ENCODE assay signal across 18 mouse cellular contexts in genomic region chr15:20591599-20591998, GRCm38 (mm10).
DNase-seq lines count a peak whose midpoint lies in the region; ATAC-seq and TF ChIP-seq lines count a peak whose summit lies in the region.
"Had no signal": no experiment of that assay in that cellular context is flagged by ENCODE, and none has a peak within 500 bp of the region (broad histone marks: within the 10 kb centered on the region; RNA-seq: fewer than 3 reads in every experiment).

No protein-coding gene starts in this region.

- peak; percentile 30 for DNase-seq in forebrain, postnatal 0 days
- DNase-seq in forebrain, embryonic 10.5 days (ENCODE audit: extremely low spot score, low spot score): no peak
- no peak for DNase-seq in left cerebral cortex, adult 2 months (ENCODE audit: extremely low spot score in 1 of 2, low spot score in 2 of 2)
- no peak for DNase-seq in left cerebral cortex, adult 18-20 months (ENCODE audit: low spot score in 2 of 2)
- DNase-seq in brain, adult 2 months (ENCODE audit: low read depth, low spot score): peak; percentile 21
- DNase-seq in midbrain, postnatal 0 days (ENCODE audit: low spot score): peak; percentile 10
- DNase-seq in right cerebral cortex, postnatal 14 days: no peak
- DNase-seq: adrenal gland, postnatal 10 days; cerebellum, adult 2 months; cerebellum, postnatal 10 days; gastrocnemius, postnatal 36 days; heart, adult 11 months; heart, postnatal 10 days; heart, postnatal 4 days had no signal

- no peak overlapping the region for H3K27ac ChIP-seq in forebrain, postnatal 0 days (ENCODE audit: low read depth, low read length)
- no peak overlapping the region for H3K27ac ChIP-seq in forebrain, embryonic 10.5 days
- H3K27ac ChIP-seq in left cerebral cortex, adult 2 months: 0 out of 2 replicates have a peak overlapping the region, but pooled peaks have one; percentile 20
- peak overlapping the region; percentile 27; the same call in 1 of the 2 replicates for H3K27ac ChIP-seq in midbrain, postnatal 0 days (ENCODE audit: low read depth, low read length)
- H3K27ac ChIP-seq: embryonic facial prominence, embryonic 10.5 days; heart, embryonic 10.5 days; hindbrain, embryonic 13.5 days had no signal

- H3K27me3 ChIP-seq in forebrain, postnatal 0 days (ENCODE audit: insufficient read depth, low read length): no peaks in the 10 kb centered on the region
- no peaks in the 10 kb centered on the region for H3K27me3 ChIP-seq in forebrain, embryonic 10.5 days (ENCODE audit: poor library complexity, severe bottlenecking)
- no peaks in the 10 kb centered on the region for H3K27me3 ChIP-seq in midbrain, postnatal 0 days (ENCODE audit: insufficient read depth, low read length)
- H3K27me3 ChIP-seq: hindbrain, embryonic 13.5 days had no signal

- no peak for TF ChIP-seq CTCF in forebrain, postnatal 0 days (IDR thresholded peaks at IDR 0.05; ENCODE audit: low read depth)
- TF ChIP-seq CTCF in left cerebral cortex, adult 2 months (IDR thresholded peaks at IDR 0.05): no peak
- TF ChIP-seq CTCF in midbrain, postnatal 0 days (IDR thresholded peaks at IDR 0.05): no peak

- intact Hi-C loops in left cerebral cortex, adult 2 months (cut with DNase I): no loop called here

- no peak overlapping the region for H3K9ac ChIP-seq in forebrain, postnatal 0 days
- H3K9ac ChIP-seq in midbrain, postnatal 0 days (replicated peaks; ENCODE audit: low read length, poor library complexity, severe bottlenecking): no peak overlapping the region
- H3K9ac ChIP-seq: hindbrain, embryonic 13.5 days had no signal

- no peaks in the 10 kb centered on the region for H3K4me1 ChIP-seq in forebrain, postnatal 0 days (ENCODE audit: insufficient read depth)
- H3K4me1 ChIP-seq in forebrain, embryonic 10.5 days: no peaks in the 10 kb centered on the region
- no peaks in the 10 kb centered on the region for H3K4me1 ChIP-seq in midbrain, postnatal 0 days (ENCODE audit: insufficient read depth, low read length)
- H3K4me1 ChIP-seq: embryonic facial prominence, embryonic 10.5 days; heart, embryonic 10.5 days; hindbrain, embryonic 13.5 days had no signal

- no peak overlapping the region for H3K4me2 ChIP-seq in forebrain, postnatal 0 days (ENCODE audit: low read depth)
- no peak overlapping the region for H3K4me2 ChIP-seq in midbrain, postnatal 0 days (ENCODE audit: low read depth, low read length, poor library complexity, severe bottlenecking)
- H3K4me2 ChIP-seq: hindbrain, embryonic 13.5 days had no signal

- 52% methylated on average over 5 of the region's 5 CpGs for WGBS in forebrain, postnatal 0 days
- WGBS in forebrain, embryonic 10.5 days: 84% methylated on average over 5 of the region's 5 CpGs
- WGBS in midbrain, postnatal 0 days: 46% methylated on average over 5 of the region's 5 CpGs

- no peaks in the 10 kb centered on the region for H3K36me3 ChIP-seq in forebrain, postnatal 0 days (ENCODE audit: insufficient read depth)
- H3K36me3 ChIP-seq in forebrain, embryonic 10.5 days (replicated peaks): no peaks in the 10 kb centered on the region
- H3K36me3 ChIP-seq in midbrain, postnatal 0 days (ENCODE audit: insufficient read depth, low read length): no peaks in the 10 kb centered on the region
- H3K36me3 ChIP-seq: embryonic facial prominence, embryonic 10.5 days; heart, embryonic 10.5 days; hindbrain, embryonic 13.5 days had no signal

- no peaks in the 10 kb centered on the region for H3K9me3 ChIP-seq in forebrain, postnatal 0 days (ENCODE audit: low read length)
- H3K9me3 ChIP-seq in forebrain, embryonic 10.5 days: no peaks in the 10 kb centered on the region
- H3K9me3 ChIP-seq in midbrain, postnatal 0 days (ENCODE audit: low read length): no peaks in the 10 kb centered on the region
- H3K9me3 ChIP-seq: embryonic facial prominence, embryonic 10.5 days; heart, embryonic 10.5 days; hindbrain, embryonic 13.5 days had no signal

- H3K4me3 ChIP-seq in forebrain, postnatal 0 days (ENCODE audit: low read depth, low read length): no peak overlapping the region
- no peak overlapping the region for H3K4me3 ChIP-seq in forebrain, embryonic 10.5 days
- no peak overlapping the region for H3K4me3 ChIP-seq in left cerebral cortex, adult 2 months
- no peak overlapping the region for H3K4me3 ChIP-seq in midbrain, postnatal 0 days (ENCODE audit: low read depth, low read length)
- H3K4me3 ChIP-seq: embryonic facial prominence, embryonic 10.5 days; heart, embryonic 10.5 days; hindbrain, embryonic 13.5 days had no signal

- peak; percentile 75 for ATAC-seq in forebrain, postnatal 0 days
- no peak for ATAC-seq in midbrain, postnatal 0 days (ENCODE audit: low FRiP score)
- ATAC-seq: forebrain, embryonic 16.5 days had no signal

Comparison
In these comparisons a context has a peak if more than half of its experiments do, and no peak if none do; other contexts are left out.
1. DNase-seq: peak in forebrain, postnatal 0 days (single experiment), brain, adult 2 months (single experiment) and midbrain, postnatal 0 days (single experiment); none in forebrain, embryonic 10.5 days (single experiment), left cerebral cortex, adult 2 months (0 of 2), left cerebral cortex, adult 18-20 months (0 of 2) and right cerebral cortex, postnatal 14 days (single experiment).
2. H3K27ac ChIP-seq: peak in left cerebral cortex, adult 2 months (single experiment) and midbrain, postnatal 0 days (single experiment); none in forebrain, postnatal 0 days (single experiment) and forebrain, embryonic 10.5 days (single experiment).